Comparison of ENCODE assay signal across 9 mouse cellular contexts in genomic region chr7:126467271-126467670, GRCm38 (mm10). TPM values are rescaled to one million over a fixed set of nuclear protein-coding genes. Genes with fewer than 3 reads are reported as not detected.
A peak's percentile ranks its signal among the peaks of the same experiment; 100 is the strongest.
DNase-seq lines count a peak whose midpoint lies in the region; ATAC-seq lines count a peak whose summit lies in the region.
"Had no signal": no experiment of that assay in that cellular context is flagged by ENCODE, and none has a peak within 500 bp of the region (broad histone marks: within the 10 kb centered on the region; RNA-seq: fewer than 3 reads in every experiment).

No protein-coding gene starts in this region.

- no peak overlapping the region for H3K27ac ChIP-seq in neural tube, embryonic 11.5 days (ENCODE audit: low read depth, low read length)
- no peak overlapping the region for H3K27ac ChIP-seq in neural tube, embryonic 15.5 days (replicated peaks)
- H3K27ac ChIP-seq: hindbrain, embryonic 15.5 days had no signal

- no peaks in the 10 kb centered on the region for H3K9me3 ChIP-seq in neural tube, embryonic 11.5 days (ENCODE audit: control insufficient read depth, low read length)
- no peaks in the 10 kb centered on the region for H3K9me3 ChIP-seq in neural tube, embryonic 15.5 days (replicated peaks)
- H3K9me3 ChIP-seq: hindbrain, embryonic 15.5 days had no signal

- no peak overlapping the region for H3K9ac ChIP-seq in neural tube, embryonic 11.5 days (ENCODE audit: low read length)
- H3K9ac ChIP-seq in neural tube, embryonic 15.5 days (replicated peaks) = no peak overlapping the region
- H3K9ac ChIP-seq: hindbrain, embryonic 15.5 days had no signal

- ATAC-seq in neural tube, embryonic 11.5 days (ENCODE audit: insufficient read depth, low FRiP score, low TSS enrichment) = no peak; the same call in 1 of the 2 replicates
- no peak for ATAC-seq in neural tube, embryonic 15.5 days (ENCODE audit: low FRiP score)
- ATAC-seq in monocyte, adult 5-6 weeks (replicated peaks; ENCODE audit: insufficient number of reproducible peaks, low FRiP score, low TSS enrichment, poor library complexity, severe bottlenecking) = no peak

- peaks cover 24% of the 10 kb centered on the region for H3K36me3 ChIP-seq in neural tube, embryonic 11.5 days (ENCODE audit: control insufficient read depth, insufficient read depth, low read length)
- H3K36me3 ChIP-seq in neural tube, embryonic 15.5 days = peaks cover 58% of the 10 kb centered on the region

- H3K4me1 ChIP-seq in neural tube, embryonic 11.5 days (ENCODE audit: control insufficient read depth, insufficient read depth, low read length) = no peaks in the 10 kb centered on the region
- H3K4me1 ChIP-seq in neural tube, embryonic 15.5 days = peaks cover 7% of the 10 kb centered on the region; the same call in 1 of the 2 replicates
- H3K4me1 ChIP-seq: hindbrain, embryonic 15.5 days had no signal

- H3K4me2 ChIP-seq in neural tube, embryonic 11.5 days (ENCODE audit: low read depth) = no peak overlapping the region
- no peak overlapping the region for H3K4me2 ChIP-seq in neural tube, embryonic 15.5 days
- H3K4me2 ChIP-seq: hindbrain, embryonic 15.5 days had no signal

- whole genome bisulfite sequencing in neural tube, embryonic 11.5 days = 75% methylated on average over 5 of the region's 5 CpGs
- WGBS in neural tube, embryonic 15.5 days = 67% methylated on average over 5 of the region's 5 CpGs

- no peaks in the 10 kb centered on the region for H3K27me3 ChIP-seq in neural tube, embryonic 11.5 days (ENCODE audit: control insufficient read depth, insufficient read depth, low read length)
- H3K27me3 ChIP-seq in neural tube, embryonic 15.5 days (replicated peaks) = no peaks in the 10 kb centered on the region
- H3K27me3 ChIP-seq: hindbrain, embryonic 15.5 days had no signal

- H3K4me3 ChIP-seq in neural tube, embryonic 11.5 days (ENCODE audit: low read depth, low read length) = no peak overlapping the region
- H3K4me3 ChIP-seq in neural tube, embryonic 15.5 days (replicated peaks) = no peak overlapping the region
- H3K4me3 ChIP-seq: hindbrain, embryonic 15.5 days had no signal

- DNase-seq in embryo, embryonic 10 days (ENCODE audit: low spot score) = peak; percentile 51
- no peak for DNase-seq in embryo, embryonic 9.5 days (ENCODE audit: extremely low spot score)
- peak; percentile 44 for DNase-seq in neural tube, embryonic 11.5 days (ENCODE audit: low spot score)
- peak; percentile 67 for DNase-seq in c-Kit-positive CD71-positive TER-119-positive erythroid progenitor cells, embryonic 14.5 days (ENCODE audit: low spot score)
- DNase-seq in kidney, postnatal 14 days = peak; percentile 42
- peak; percentile 55 to 73 for DNase-seq in natural killer cell, adult 2 months (ENCODE audit: low spot score in 2 of 2)

RNA-seq across cellular contexts. Expression of gene Atp2a1, which starts 4.4 kb away (rescaled TPM):
- polyA plus RNA-seq in neural tube, embryonic 11.5 days (2014; fragmentation: Nextera tagmentation; extraction: Ambion mirVana) = 19.0 and 20.1 TPM in 2 replicates
- 6.5 and 12.7 TPM in 2 replicates for polyA plus RNA-seq in neural tube, embryonic 15.5 days (2015; fragmentation: Nextera tagmentation; extraction: Ambion mirVana)
- 0.10 to 0.58 TPM (median 0.32 TPM) in 3 replicates for total RNA-seq in monocyte, adult 5-6 weeks (2017)

RNA-seq across cellular contexts. Expression of gene Sh2b1, which starts 8.0 kb away (rescaled TPM):
- polyA plus RNA-seq in neural tube, embryonic 11.5 days (2014; fragmentation: Nextera tagmentation; extraction: Ambion mirVana) = 51.5 and 55.5 TPM in 2 replicates
- polyA plus RNA-seq in neural tube, embryonic 15.5 days (2015; fragmentation: Nextera tagmentation; extraction: Ambion mirVana) = 69.4 and 69.6 TPM in 2 replicates
- total RNA-seq in monocyte, adult 5-6 weeks (2017) = 9.4 to 32.9 TPM (median 15.4 TPM) in 3 replicates

RNA-seq across cellular contexts. Expression of gene Tufm, which starts 19.9 kb away (rescaled TPM):
- polyA plus RNA-seq in neural tube, embryonic 11.5 days (2014; fragmentation: Nextera tagmentation; extraction: Ambion mirVana) = 160 and 167 TPM in 2 replicates
- 139 and 147 TPM in 2 replicates for polyA plus RNA-seq in neural tube, embryonic 15.5 days (2015; fragmentation: Nextera tagmentation; extraction: Ambion mirVana)
- 18.0 to 32.9 TPM (median 25.4 TPM) in 3 replicates for total RNA-seq in monocyte, adult 5-6 weeks (2017)

RNA-seq across cellular contexts. Expression of gene Atxn2l, which starts 36.0 kb away (rescaled TPM):
- polyA plus RNA-seq in neural tube, embryonic 11.5 days (2014; fragmentation: Nextera tagmentation; extraction: Ambion mirVana) = 62.2 and 64.2 TPM in 2 replicates
- 66.0 and 69.5 TPM in 2 replicates for polyA plus RNA-seq in neural tube, embryonic 15.5 days (2015; fragmentation: Nextera tagmentation; extraction: Ambion mirVana)
- total RNA-seq in monocyte, adult 5-6 weeks (2017) = 23.4 to 73.3 TPM (median 30.7 TPM) in 3 replicates

RNA-seq across cellular contexts. Expression of gene Rabep2, which starts 38.7 kb away (rescaled TPM):
- polyA plus RNA-seq in neural tube, embryonic 11.5 days (2014; fragmentation: Nextera tagmentation; extraction: Ambion mirVana) = 21.4 and 23.2 TPM in 2 replicates
- polyA plus RNA-seq in neural tube, embryonic 15.5 days (2015; fragmentation: Nextera tagmentation; extraction: Ambion mirVana) = 22.2 and 22.9 TPM in 2 replicates
- total RNA-seq in monocyte, adult 5-6 weeks (2017) = 37.8 to 61.5 TPM (median 58.5 TPM) in 3 replicates
